Comparison of ENCODE assay signal across 9 mouse cellular contexts in the genomic region with DNA sequence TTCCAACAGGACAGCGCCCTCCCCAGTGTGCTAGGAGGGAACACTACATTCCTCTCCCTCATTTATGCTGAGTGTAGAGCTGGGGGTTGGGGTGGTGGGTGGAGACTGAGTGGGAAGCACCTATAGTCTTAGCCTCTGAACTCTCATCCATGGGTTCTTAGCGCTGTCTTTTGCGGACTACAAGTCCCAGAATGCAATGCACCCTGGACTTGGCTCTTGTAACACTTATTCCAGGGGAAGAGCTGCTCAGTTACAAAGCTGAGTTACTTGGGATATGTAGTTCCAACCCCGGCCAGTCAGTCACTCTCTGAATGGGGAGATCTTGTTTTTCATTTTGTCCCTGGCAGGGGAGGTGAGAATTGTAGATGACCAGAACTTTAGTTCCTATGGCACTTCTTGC. TPM values are rescaled to one million over a fixed set of nuclear protein-coding genes. Genes with fewer than 3 reads are reported as not detected.
DNase-seq lines count a peak whose midpoint lies in the region; ATAC-seq and TF ChIP-seq lines count a peak whose summit lies in the region.
"Had no signal": no experiment of that assay in that cellular context is flagged by ENCODE, and none has a peak within 500 bp of the region (broad histone marks: within the 10 kb centered on the region; RNA-seq: fewer than 3 reads in every experiment).

No protein-coding gene starts in this region.

- H3K36me3 ChIP-seq in heart, embryonic 15.5 days = peaks cover 20% of the 10 kb centered on the region

- no peak overlapping the region for H3K27ac ChIP-seq in cerebellum, adult 2 months (ENCODE audit: insufficient read depth, low read length)
- H3K27ac ChIP-seq in heart, embryonic 15.5 days = no peak overlapping the region

- no peaks in the 10 kb centered on the region for H3K27me3 ChIP-seq in cerebellum, adult 2 months (ENCODE audit: control insufficient read depth, insufficient read depth, low read length)
- no peaks in the 10 kb centered on the region for H3K27me3 ChIP-seq in heart, embryonic 15.5 days

- H3K4me1 ChIP-seq in cerebellum, adult 2 months (ENCODE audit: control insufficient read depth, insufficient read depth, low read length) = peaks cover 26% of the 10 kb centered on the region
- H3K4me1 ChIP-seq in heart, embryonic 15.5 days (replicated peaks) = peaks cover 30% of the 10 kb centered on the region

- DNase-seq in cerebellum, adult 8-10 months = no peak
- peak; percentile 66 for DNase-seq in 3T3-L1 (ENCODE audit: low read depth, low spot score)
- DNase-seq in cerebellum, adult 2 months = peak; percentile 58 to 63
- peak; percentile 68 for DNase-seq in kidney, postnatal 14 days

- no peak overlapping the region for H3K4me2 ChIP-seq in heart, embryonic 15.5 days

- peak; percentile 54; the same call in 1 of the 2 replicates for ATAC-seq in cerebellum, adult (ENCODE audit: insufficient number of reproducible peaks, low FRiP score, low TSS enrichment)
- ATAC-seq in heart, embryonic 15.5 days (replicated peaks; ENCODE audit: insufficient number of reproducible peaks, insufficient read depth, low FRiP score, low read depth) = peak; percentile 45; the same call in 1 of the 2 replicates
- peak; percentile 88 for ATAC-seq in megakaryocyte, adult 5-6 weeks (ENCODE audit: poor library complexity, severe bottlenecking)
- no peak for ATAC-seq in erythroblast, adult 5-6 weeks (replicated peaks; ENCODE audit: low FRiP score, poor library complexity, severe bottlenecking)

- TF ChIP-seq POLR2A in cerebellum, adult 2 months (IDR thresholded peaks at IDR 0.05; ENCODE audit: borderline replicate concordance, insufficient read depth, low read length) = no peak

- 18% methylated on average over 4 of the region's 4 CpGs for WGBS in cerebellum, adult 2 months
- WGBS in heart, embryonic 15.5 days = 22% methylated on average over 4 of the region's 4 CpGs

- H3K9ac ChIP-seq in heart, embryonic 15.5 days = no peak overlapping the region

- no peak overlapping the region for H3K4me3 ChIP-seq in cerebellum, adult 2 months (replicated peaks; ENCODE audit: insufficient read depth, low read depth, low read length)
- H3K4me3 ChIP-seq in heart, embryonic 15.5 days = no peak overlapping the region

- no peaks in the 10 kb centered on the region for H3K9me3 ChIP-seq in heart, embryonic 15.5 days (replicated peaks)

- TF ChIP-seq CTCF in cerebellum, adult 2 months (IDR thresholded peaks at IDR 0.05; ENCODE audit: borderline replicate concordance, insufficient read depth, low read depth, low read length) = no peak

RNA-seq across cellular contexts. Expression of a gene that starts 8.6 kb away (rescaled TPM):
- polyA plus RNA-seq in cerebellum, adult 2 months (2012; rRNA removed) = 139 and 153 TPM in 2 replicates
- polyA plus RNA-seq in heart, embryonic 15.5 days (2015; fragmentation: Nextera tagmentation; extraction: Ambion mirVana) = 41.4 and 43.0 TPM in 2 replicates
- 1.9 and 2.6 TPM in 2 replicates for total RNA-seq in megakaryocyte, adult 5-6 weeks (2015)
- 5.9 and 7.3 TPM in 2 replicates for total RNA-seq in megakaryocyte, adult 5-6 weeks (2017)
- 186 and 231 TPM in 2 replicates for total RNA-seq in erythroblast, adult 5-6 weeks (2015; ENCODE audit: low replicate concordance)
- 524 and 744 TPM in 2 replicates for total RNA-seq in erythroblast, adult 5-6 weeks (2017; ENCODE audit: low replicate concordance)

RNA-seq across cellular contexts. Expression of a gene that starts 12.9 kb away (rescaled TPM):
- not detected in 2 replicates for polyA plus RNA-seq in cerebellum, adult 2 months (2012; rRNA removed)
- 0.23 TPM in 1 of 2 replicates, not detected in the other for polyA plus RNA-seq in heart, embryonic 15.5 days (2015; fragmentation: Nextera tagmentation; extraction: Ambion mirVana)
- not detected in 2 replicates for total RNA-seq in megakaryocyte, adult 5-6 weeks (2015)
- not detected in 2 replicates for total RNA-seq in megakaryocyte, adult 5-6 weeks (2017)
- total RNA-seq in erythroblast, adult 5-6 weeks (2015; ENCODE audit: low replicate concordance) = not detected in 2 replicates
- not detected in 2 replicates for total RNA-seq in erythroblast, adult 5-6 weeks (2017; ENCODE audit: low replicate concordance)
- total RNA-seq: heart, postnatal 14 days had no signal

RNA-seq across cellular contexts. Expression of a gene that starts 19.5 kb away (rescaled TPM):
- 172 and 180 TPM in 2 replicates for polyA plus RNA-seq in cerebellum, adult 2 months (2012; rRNA removed)
- 0.45 and 1.0 TPM in 2 replicates for polyA plus RNA-seq in heart, embryonic 15.5 days (2015; fragmentation: Nextera tagmentation; extraction: Ambion mirVana)
- not detected in 2 replicates for total RNA-seq in megakaryocyte, adult 5-6 weeks (2015)
- not detected in 2 replicates for total RNA-seq in megakaryocyte, adult 5-6 weeks (2017)
- not detected in 2 replicates for total RNA-seq in erythroblast, adult 5-6 weeks (2015; ENCODE audit: low replicate concordance)
- not detected in 2 replicates for total RNA-seq in erythroblast, adult 5-6 weeks (2017; ENCODE audit: low replicate concordance)

RNA-seq across cellular contexts. Expression of a gene that starts 25.2 kb away (rescaled TPM):
- polyA plus RNA-seq in cerebellum, adult 2 months (2012; rRNA removed) = 385 and 391 TPM in 2 replicates
- polyA plus RNA-seq in heart, embryonic 15.5 days (2015; fragmentation: Nextera tagmentation; extraction: Ambion mirVana) = 41.9 and 56.7 TPM in 2 replicates
- total RNA-seq in megakaryocyte, adult 5-6 weeks (2015) = 373 and 391 TPM in 2 replicates
- 160 and 168 TPM in 2 replicates for total RNA-seq in megakaryocyte, adult 5-6 weeks (2017)
- total RNA-seq in erythroblast, adult 5-6 weeks (2015; ENCODE audit: low replicate concordance) = 433 and 471 TPM in 2 replicates
- total RNA-seq in erythroblast, adult 5-6 weeks (2017; ENCODE audit: low replicate concordance) = 280 and 368 TPM in 2 replicates

RNA-seq across cellular contexts. Expression of a gene that starts 33.4 kb away (rescaled TPM):
- polyA plus RNA-seq in cerebellum, adult 2 months (2012; rRNA removed) = 226 and 275 TPM in 2 replicates
- 0.18 and 2.4 TPM in 2 replicates for polyA plus RNA-seq in heart, embryonic 15.5 days (2015; fragmentation: Nextera tagmentation; extraction: Ambion mirVana)
- total RNA-seq in megakaryocyte, adult 5-6 weeks (2015) = not detected in 2 replicates
- not detected in 2 replicates for total RNA-seq in megakaryocyte, adult 5-6 weeks (2017)
- not detected in 2 replicates for total RNA-seq in erythroblast, adult 5-6 weeks (2015; ENCODE audit: low replicate concordance)
- not detected in 2 replicates for total RNA-seq in erythroblast, adult 5-6 weeks (2017; ENCODE audit: low replicate concordance)
- total RNA-seq: heart, postnatal 14 days had no signal

Comparison
In these comparisons a context has a peak if more than half of its experiments do, and no peak if none do; other contexts are left out.
1. RNA of a gene that starts 8.6 kb away (total RNA-seq): 186 to 744 TPM in erythroblast, adult 5-6 weeks; 1.9 to 7.3 TPM in megakaryocyte, adult 5-6 weeks; every median in the first group is over 10 times any median in the second.